Mouse (Mus musculus) gonadal fat pad, adult 2 months (tissue): ENCODE results near the gene Speer4d. TPM values are rescaled to one million over a fixed set of nuclear protein-coding genes. Genes with fewer than 3 reads are reported as not detected.
"Not testable (repeated sequence)": the region's sequence is repeated elsewhere in the genome, so short reads cannot be mapped to it uniquely, and the experiment has no call there.

Experiments used
- DNase-seq: peaks from one replicate; pipeline ENCODE4 v3.0.0-alpha.2; 2012; ENCODE audit warnings: low read depth
- polyA plus RNA-seq: library from polyadenylated mRNA; depleted of rRNA; stranded (reverse); fragments of >200 nt; gene quantifications from 2 replicates; pipeline ENCODE4 v1.2.3, GENCODE M21; 2012; rRNA removed

Gene Speer4d
- polyA plus RNA-seq, 1 experiment, result not detected

DNA sequence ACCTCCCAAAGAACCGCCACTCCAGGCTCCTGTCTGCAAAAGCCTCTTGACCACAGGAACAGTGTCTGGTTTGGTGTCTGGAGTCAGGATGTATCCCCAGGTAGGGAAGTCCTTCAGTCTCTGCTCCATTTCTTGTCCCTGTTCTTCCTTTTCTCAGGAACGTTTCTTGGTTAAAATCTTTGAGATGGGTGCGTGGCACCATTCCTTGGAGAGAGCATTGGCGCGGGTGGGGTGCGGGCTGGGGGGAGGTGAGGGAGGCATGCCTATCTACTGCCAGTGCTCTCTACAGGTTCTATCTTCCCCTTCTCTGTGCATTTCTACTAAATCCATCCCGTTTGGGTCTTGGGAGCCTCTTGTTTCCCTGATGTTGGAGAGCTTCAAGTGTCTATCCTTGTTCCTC, 45.0 kb downstream of the Speer4d start:
- DNase-seq, result not testable (repeated sequence)

- not testable (repeated sequence) for DNase-seq
Observed at GRCm38 (mm10) chr5:15670789-15671188, 51.9 kb downstream of the Speer4d start.

Other genes starting within 250 kb of the Speer4d start
- gene Gm21149, start 142.5 kb upstream of the Speer4d start, polyA plus RNA-seq, result not detected in 2 replicates
- not detected in 2 replicates for gene Gm21190, start 89.8 kb upstream of the Speer4d start, polyA plus RNA-seq
- not detected in 2 replicates for gene Gm21083, start 41.7 kb upstream of the Speer4d start, polyA plus RNA-seq
- gene 4930572O03Rik, start 38.0 kb downstream of the Speer4d start, polyA plus RNA-seq, result not detected in 2 replicates
- not detected in 2 replicates for gene Speer4c, start 95.2 kb downstream of the Speer4d start, polyA plus RNA-seq